Mouse (Mus musculus) embryonic facial prominence, embryonic 15.5 days (tissue): ENCODE results near the gene E130308A19Rik. TPM values are rescaled to one million over a fixed set of nuclear protein-coding genes. Genes with fewer than 3 reads are reported as not detected.

Source experiments
- ATAC-seq: fragments of 200-750 bp; cut with Nextera tagmentation; 2 replicates; pipeline ENCODE4 v1.8.0; 2017; ENCODE audit warnings: low read depth, moderate TSS enrichment; ENCODE audit not compliant: insufficient number of reproducible peaks, low FRiP score, low TSS enrichment
- H3K27ac ChIP-seq: fragments of 300-500 bp; sonication (generic); replicated peaks from 2 replicates; pipeline ENCODE4 v1.5.1; 2015; ENCODE audit warnings: mild to moderate bottlenecking, inconsistent platforms
- H3K27me3 ChIP-seq: fragments of 300-500 bp; sonication (generic); 2 replicates; pipeline ENCODE4 v1.6.1; 2015; ENCODE audit warnings: inconsistent platforms
- H3K36me3 ChIP-seq: fragments of 300-500 bp; sonication (generic); 2 replicates; pipeline ENCODE4 v1.6.1; 2015; ENCODE audit warnings: mild to moderate bottlenecking, inconsistent platforms
- H3K4me1 ChIP-seq: fragments of 300-500 bp; sonication (generic); 2 replicates; pipeline ENCODE4 v1.6.1; 2015; ENCODE audit warnings: inconsistent platforms
- H3K4me2 ChIP-seq: fragments of 300-500 bp; sonication (generic); replicated peaks from 2 replicates; pipeline ENCODE4 v1.6.1; 2015; ENCODE audit warnings: mild to moderate bottlenecking, inconsistent platforms
- H3K4me3 ChIP-seq: fragments of 300-500 bp; sonication (generic); replicated peaks from 2 replicates; pipeline ENCODE4 v1.5.1; 2015; ENCODE audit warnings: mild to moderate bottlenecking, inconsistent platforms
- H3K9ac ChIP-seq: fragments of 300-500 bp; sonication (generic); 2 replicates; pipeline ENCODE4 v1.6.1; 2015; ENCODE audit warnings: inconsistent platforms
- H3K9me3 ChIP-seq: fragments of 300-500 bp; sonication (generic); replicated peaks from 2 replicates; pipeline ENCODE4 v1.6.1; 2016; ENCODE audit warnings: inconsistent platforms
- WGBS: fragments of 180-500 bp; shearing (Covaris S2); methylation state at CpG from one replicate; pipeline ENCODE4 v1.1.7; 2015; 5-methylcytosine and 5-hydroxymethylcytosine counted together
- polyA plus RNA-seq: library from polyadenylated mRNA; unstranded; fragments of >200 nt; fragmentation: Nextera tagmentation; extraction: Ambion mirVana; gene quantifications from 2 replicates; pipeline ENCODE4 v1.2.1, GENCODE M21; 2015

E130308A19Rik gene
- polyA plus RNA-seq, 1 experiment from 2014 or later, result 18.7 TPM

DNA sequence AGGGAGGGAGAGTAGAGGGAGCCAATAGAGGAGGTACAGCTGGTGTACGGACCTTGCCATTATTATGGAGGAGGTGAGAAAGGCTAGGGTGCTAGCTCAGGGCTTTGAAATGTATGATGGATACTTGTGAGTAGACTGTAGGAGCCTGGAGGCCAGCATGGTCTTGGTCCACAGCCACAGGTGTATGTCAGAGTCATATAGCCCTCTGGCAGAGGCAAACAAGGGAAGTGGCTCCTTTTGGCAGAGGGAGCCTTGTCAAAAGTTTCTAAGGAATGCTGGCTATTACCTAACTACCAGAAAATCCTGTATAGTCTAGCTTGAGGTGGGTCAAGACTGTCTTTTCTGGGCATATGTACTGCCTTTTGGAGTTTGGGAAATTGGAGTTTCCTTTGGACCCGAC lies 14.7 kb downstream of the E130308A19Rik start:
- no peak overlapping the region for H3K4me2 ChIP-seq
- H3K9me3 ChIP-seq, result no peaks in the 10 kb centered on the region
- 87% methylated on average over 2 of the region's 2 CpGs for WGBS
- H3K27ac ChIP-seq, result no peak overlapping the region
- no peak for ATAC-seq
- no peak overlapping the region for H3K9ac ChIP-seq
- peaks cover 3% of the 10 kb centered on the region; the same call in 1 of the 2 replicates for H3K4me1 ChIP-seq
- H3K4me3 ChIP-seq, result no peak overlapping the region
- no peaks in the 10 kb centered on the region for H3K27me3 ChIP-seq
- H3K36me3 ChIP-seq, result no peaks in the 10 kb centered on the region

DNA sequence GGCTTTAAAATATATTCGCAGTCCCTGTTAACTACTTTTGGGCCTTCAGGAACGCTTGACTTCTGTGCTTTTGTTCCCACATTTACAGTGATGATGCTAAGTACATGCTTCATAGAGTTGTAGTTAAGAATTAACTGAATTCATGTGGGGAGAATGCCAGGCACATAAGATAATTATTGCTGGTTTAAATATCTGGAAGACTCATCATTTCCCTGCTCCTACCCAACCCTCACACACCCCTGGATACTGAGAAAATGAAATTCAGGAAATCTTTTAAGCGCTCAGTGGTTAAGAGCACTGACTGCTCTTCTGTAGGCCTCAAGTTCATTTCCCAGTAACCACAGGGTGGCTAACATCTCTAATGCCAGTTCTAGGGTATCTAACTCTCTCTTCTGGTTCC lies 16.0 kb downstream of the E130308A19Rik start:
- H3K9ac ChIP-seq, result no peak overlapping the region
- H3K9me3 ChIP-seq, result no peaks in the 10 kb centered on the region
- no peaks in the 10 kb centered on the region for H3K27me3 ChIP-seq
- WGBS, result 78% methylated on average over 3 of the region's 3 CpGs
- no peak for ATAC-seq
- H3K36me3 ChIP-seq, result no peaks in the 10 kb centered on the region
- H3K4me2 ChIP-seq, result no peak overlapping the region
- no peak overlapping the region for H3K27ac ChIP-seq
- no peak overlapping the region for H3K4me3 ChIP-seq
- 0 out of 2 replicates have a peak, but pooled peaks cover 3% of the 10 kb centered on the region for H3K4me1 ChIP-seq

DNA sequence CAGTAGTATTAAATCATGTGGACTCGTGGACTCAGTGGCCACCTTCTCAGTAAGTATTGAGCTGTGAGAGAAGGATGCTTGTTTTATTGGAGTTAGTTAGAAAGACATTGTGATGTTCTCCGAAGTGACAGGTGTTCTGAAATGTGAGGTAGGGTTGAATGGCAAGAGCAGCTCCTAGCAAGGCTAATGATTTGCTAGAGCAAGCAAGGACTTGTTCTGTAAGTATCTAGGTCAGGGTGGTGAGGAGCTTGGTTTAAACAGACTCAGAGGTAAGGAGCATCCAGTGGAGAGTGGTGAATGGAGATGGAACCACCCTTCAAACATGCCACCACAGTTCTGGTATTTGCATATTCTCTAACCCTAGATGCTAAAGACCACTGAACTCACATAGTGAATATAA lies 16.6 kb downstream of the E130308A19Rik start:
- 0 out of 2 replicates have a peak, but pooled peaks cover 3% of the 10 kb centered on the region for H3K4me1 ChIP-seq
- no peak overlapping the region for H3K9ac ChIP-seq
- H3K27ac ChIP-seq, result no peak overlapping the region
- H3K4me2 ChIP-seq, result no peak overlapping the region
- no peaks in the 10 kb centered on the region for H3K27me3 ChIP-seq
- no peaks in the 10 kb centered on the region for H3K36me3 ChIP-seq
- WGBS, result 64% methylated on average over 2 of the region's 2 CpGs
- H3K4me3 ChIP-seq, result no peak overlapping the region
- ATAC-seq, result no peak
- H3K9me3 ChIP-seq, result no peaks in the 10 kb centered on the region

DNA sequence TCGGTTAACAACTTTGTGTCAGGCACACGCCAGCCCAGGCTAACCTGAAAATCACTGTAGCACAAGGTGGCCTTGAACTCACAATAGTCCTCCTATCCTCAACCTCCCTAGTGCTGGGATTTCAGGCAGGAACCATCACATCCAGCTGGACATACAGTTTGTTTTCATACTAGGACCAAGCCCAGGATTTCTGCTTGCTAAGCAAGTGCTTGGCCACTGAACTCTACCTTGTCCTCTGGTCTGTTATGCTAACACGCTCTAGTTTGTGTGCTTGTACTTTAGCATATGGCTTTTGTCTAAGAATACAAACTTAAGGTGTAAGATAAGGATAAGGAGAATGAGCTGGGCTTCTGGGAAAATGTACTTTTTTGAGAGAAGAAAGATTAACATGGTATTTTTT lies 18.4 kb downstream of the E130308A19Rik start:
- Histone ChIP-seq H3K36me3 (no peaks in the 10 kb centered on the region), H3K27ac (no peak overlapping the region), H3K4me2 (no peak overlapping the region), H3K4me1 (no peaks in the 10 kb centered on the region), H3K27me3 (no peaks in the 10 kb centered on the region), H3K9me3 (no peaks in the 10 kb centered on the region), H3K4me3 (no peak overlapping the region), H3K9ac (no peak overlapping the region)
- ATAC-seq, result no peak
- 88% methylated on average over 3 of the region's 3 CpGs for WGBS

DNA sequence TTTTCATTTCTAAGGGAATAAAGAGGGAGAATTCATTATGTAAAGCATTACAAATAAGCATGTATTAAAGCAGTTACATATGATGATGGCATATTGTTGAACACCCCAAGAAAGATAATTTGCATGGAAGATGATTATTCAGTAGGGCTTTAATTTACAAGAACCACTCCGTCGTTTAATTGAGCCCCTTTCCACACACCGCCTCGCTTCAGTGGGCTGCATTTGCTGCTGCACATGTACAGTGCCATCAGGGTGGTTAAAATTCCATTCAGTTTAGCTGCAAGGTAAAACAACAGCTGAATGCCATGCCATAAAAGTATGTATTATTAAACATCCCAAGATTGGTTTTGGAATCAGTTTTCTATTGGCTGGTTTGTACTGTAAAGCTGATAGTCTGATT lies 19.0 kb downstream of the E130308A19Rik start:
- Histone ChIP-seq H3K9ac (no peak overlapping the region), H3K4me2 (no peak overlapping the region), H3K27me3 (no peaks in the 10 kb centered on the region), H3K27ac (no peak overlapping the region), H3K4me3 (no peak overlapping the region), H3K9me3 (no peaks in the 10 kb centered on the region), H3K36me3 (no peaks in the 10 kb centered on the region), H3K4me1 (no peaks in the 10 kb centered on the region)
- no peak for ATAC-seq
- 70% methylated on average over 4 of the region's 4 CpGs for WGBS

DNA sequence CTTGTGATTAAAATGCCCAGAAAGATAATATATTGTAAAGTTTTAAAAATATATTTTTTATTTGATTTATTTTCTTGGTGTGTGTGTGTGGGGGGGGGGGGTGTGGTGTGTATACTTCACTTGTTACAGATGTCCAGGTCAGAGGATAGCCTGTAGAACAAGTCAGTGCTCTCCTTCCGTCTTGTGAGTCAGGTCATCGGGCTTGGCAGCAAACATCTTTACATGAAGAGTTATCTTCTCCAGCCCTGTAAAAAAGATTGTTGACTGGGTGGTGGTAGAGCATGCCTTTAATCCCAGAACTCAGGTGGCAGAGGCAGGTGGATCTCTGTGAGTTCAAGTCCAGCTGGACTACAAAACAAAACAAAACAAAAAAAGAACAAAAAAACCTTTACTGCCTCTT lies 19.6 kb downstream of the E130308A19Rik start:
- Histone ChIP-seq H3K4me2 (no peak overlapping the region), H3K4me1 (no peaks in the 10 kb centered on the region), H3K4me3 (no peak overlapping the region), H3K9ac (no peak overlapping the region), H3K27me3 (no peaks in the 10 kb centered on the region), H3K27ac (no peak overlapping the region), H3K36me3 (no peaks in the 10 kb centered on the region), H3K9me3 (no peaks in the 10 kb centered on the region)
- WGBS, result 91% methylated on average over 2 of the region's 2 CpGs
- ATAC-seq, result no peak

DNA sequence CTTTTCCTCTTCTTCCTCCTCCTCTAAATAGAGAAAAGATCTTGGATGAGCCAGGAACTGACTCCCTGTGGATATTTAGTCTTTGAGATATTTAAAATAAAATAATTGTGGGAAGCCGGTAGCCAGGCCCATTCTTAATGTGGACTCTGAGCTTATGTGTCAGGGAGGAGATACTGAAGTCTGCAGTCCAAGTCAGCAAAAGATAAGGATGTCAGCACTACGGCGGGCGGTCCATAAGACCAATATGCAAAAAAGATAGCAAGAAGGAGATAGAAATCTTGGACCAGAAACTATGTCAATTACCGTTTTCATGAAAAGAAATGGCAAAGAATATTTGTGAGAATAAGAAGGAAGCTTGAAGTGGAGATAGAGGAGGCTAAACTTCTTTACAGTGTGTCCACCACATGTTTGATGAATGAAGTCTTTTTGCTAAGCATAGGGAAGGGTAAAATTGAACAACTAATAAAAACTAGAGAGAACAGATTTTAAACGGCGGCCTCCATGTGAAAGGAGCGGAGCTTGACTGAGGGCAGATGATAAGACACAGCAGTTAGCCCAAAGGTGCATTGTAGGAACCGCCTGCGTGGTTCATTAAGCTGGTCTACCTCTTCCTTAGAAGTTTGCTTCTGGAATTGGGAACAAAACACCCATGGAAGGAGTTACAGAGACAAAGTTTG lies 20.1 kb downstream of the E130308A19Rik start:
- no peaks in the 10 kb centered on the region for H3K36me3 ChIP-seq
- H3K9me3 ChIP-seq, result no peaks in the 10 kb centered on the region
- H3K4me3 ChIP-seq, result no peak overlapping the region
- H3K4me1 ChIP-seq, result no peaks in the 10 kb centered on the region
- H3K9ac ChIP-seq, result no peak overlapping the region
- no peak overlapping the region for H3K27ac ChIP-seq
- WGBS, result 95% methylated on average over 10 of the region's 10 CpGs
- no peaks in the 10 kb centered on the region for H3K27me3 ChIP-seq
- ATAC-seq, result no peak
- H3K4me2 ChIP-seq, result no peak overlapping the region

DNA sequence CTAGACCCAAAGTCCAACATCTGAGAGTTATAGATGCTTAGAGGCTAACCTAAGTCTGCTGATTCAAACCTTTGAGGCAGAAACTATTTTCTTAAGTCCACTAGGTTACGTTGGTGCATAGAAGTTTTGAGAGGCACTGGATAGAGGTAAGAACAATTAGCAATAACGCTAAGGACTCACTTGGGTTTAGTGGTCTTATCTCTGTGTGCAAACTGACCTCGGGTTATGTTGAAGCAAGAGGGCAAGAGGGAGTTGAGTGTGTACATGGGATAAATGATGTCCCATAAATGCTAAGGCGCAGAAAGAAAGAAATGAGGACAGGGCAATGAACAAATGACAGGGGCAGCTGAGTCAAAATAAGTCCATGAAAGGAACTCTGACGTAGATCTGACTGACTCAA lies 23.1 kb downstream of the E130308A19Rik start:
- H3K4me1 ChIP-seq, result no peaks in the 10 kb centered on the region
- H3K9ac ChIP-seq, result no peak overlapping the region
- H3K27me3 ChIP-seq, result no peaks in the 10 kb centered on the region
- no peak for ATAC-seq
- H3K27ac ChIP-seq, result no peak overlapping the region
- H3K4me2 ChIP-seq, result no peak overlapping the region
- no peaks in the 10 kb centered on the region for H3K9me3 ChIP-seq
- 90% methylated on average over 5 of the region's 5 CpGs for WGBS
- H3K4me3 ChIP-seq, result no peak overlapping the region
- H3K36me3 ChIP-seq, result no peaks in the 10 kb centered on the region

DNA sequence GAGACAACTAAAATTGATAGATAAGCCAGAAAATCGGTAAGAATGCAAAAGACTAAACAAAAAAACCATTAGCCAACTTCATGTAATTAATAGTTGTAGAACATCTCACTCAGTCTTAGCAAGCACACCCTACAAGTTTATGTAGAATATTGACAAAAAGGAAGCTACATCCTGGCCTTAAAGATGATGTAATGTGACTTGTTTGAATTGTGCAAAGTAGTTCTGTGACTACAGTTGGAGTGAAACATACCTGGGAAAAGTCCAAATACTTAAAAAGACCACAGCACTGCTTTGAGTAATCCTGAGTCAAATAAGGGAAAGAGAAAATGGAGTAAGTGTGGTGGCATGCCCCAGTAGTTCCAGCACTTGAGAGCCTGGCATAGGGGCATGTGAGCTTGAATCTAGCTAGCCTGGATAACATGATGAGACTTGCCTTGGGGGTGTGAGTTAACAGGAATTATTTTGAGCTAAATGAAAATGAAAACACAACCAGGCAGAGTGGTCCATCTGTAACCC lies 26.2 kb downstream of the E130308A19Rik start:
- no peak overlapping the region for H3K9ac ChIP-seq
- no peak for ATAC-seq
- no peaks in the 10 kb centered on the region for H3K36me3 ChIP-seq
- no peaks in the 10 kb centered on the region for H3K4me1 ChIP-seq
- H3K4me2 ChIP-seq, result no peak overlapping the region
- H3K27me3 ChIP-seq, result no peaks in the 10 kb centered on the region
- no peaks in the 10 kb centered on the region for H3K9me3 ChIP-seq
- no peak overlapping the region for H3K4me3 ChIP-seq
- WGBS, result 71% methylated on average over 1 of the region's 1 CpGs
- no peak overlapping the region for H3K27ac ChIP-seq

DNA sequence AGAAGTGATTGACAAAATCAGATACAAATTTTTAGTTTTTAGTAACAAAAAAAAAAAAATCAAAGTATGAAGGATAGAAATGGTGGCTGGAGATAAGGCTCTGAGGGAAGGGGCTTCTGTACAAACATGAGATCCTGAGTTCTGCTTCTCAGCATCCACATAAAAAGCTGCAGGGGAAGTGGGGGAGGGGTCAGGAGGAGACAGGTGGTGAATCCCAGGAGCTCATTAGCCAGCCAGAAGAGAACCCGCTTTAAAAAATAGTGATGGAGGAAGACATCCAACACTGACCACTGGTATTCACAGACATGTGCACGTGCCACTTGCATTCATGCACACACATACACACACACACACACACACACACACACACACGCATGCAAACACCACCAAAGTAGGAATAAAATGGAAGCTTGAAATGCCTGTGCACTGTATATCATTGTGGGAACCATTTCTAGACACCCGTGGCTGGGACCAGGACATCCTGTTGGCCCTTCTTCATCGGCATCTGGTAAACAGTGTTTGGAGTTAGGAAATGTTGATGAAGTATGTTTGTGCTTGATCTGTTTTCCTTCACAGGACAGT lies 30.1 kb downstream of the E130308A19Rik start:
- no peaks in the 10 kb centered on the region for H3K4me1 ChIP-seq
- H3K36me3 ChIP-seq, result no peaks in the 10 kb centered on the region
- no peak overlapping the region for H3K9ac ChIP-seq
- no peak overlapping the region for H3K4me2 ChIP-seq
- H3K27ac ChIP-seq, result no peak overlapping the region
- no peaks in the 10 kb centered on the region for H3K9me3 ChIP-seq
- no peak overlapping the region for H3K4me3 ChIP-seq
- H3K27me3 ChIP-seq, result no peaks in the 10 kb centered on the region
- ATAC-seq, result no peak
- 75% methylated on average over 5 of the region's 5 CpGs for WGBS

DNA sequence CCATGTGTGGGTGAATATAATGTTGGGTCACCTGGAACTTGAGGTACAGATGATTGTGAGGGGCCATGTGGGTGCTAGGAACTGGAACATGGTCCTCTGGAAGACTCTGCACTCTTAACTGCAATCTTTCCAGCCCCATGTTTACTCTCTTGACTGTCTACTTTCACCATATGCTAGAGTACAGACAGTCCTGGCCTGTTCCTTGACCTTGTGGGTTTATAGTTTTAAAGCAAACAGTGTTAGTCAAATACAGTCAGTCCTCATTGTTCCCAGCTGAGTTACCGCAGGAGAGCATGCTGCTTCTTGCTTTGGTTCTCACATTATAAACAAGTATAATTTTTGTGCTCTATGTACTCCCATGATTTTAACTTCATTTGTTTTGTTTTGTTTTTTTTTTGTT lies 36.2 kb downstream of the E130308A19Rik start:
- Histone ChIP-seq H3K27ac (no peak overlapping the region), H3K4me3 (no peak overlapping the region), H3K27me3 (no peaks in the 10 kb centered on the region), H3K4me2 (no peak overlapping the region), H3K9ac (no peak overlapping the region), H3K36me3 (no peaks in the 10 kb centered on the region), H3K4me1 (0 out of 2 replicates have a peak, but pooled peaks cover 3% of the 10 kb centered on the region), H3K9me3 (no peaks in the 10 kb centered on the region)
- ATAC-seq, result no peak
- 87% methylated on average over 1 of the region's 1 CpGs for WGBS

DNA sequence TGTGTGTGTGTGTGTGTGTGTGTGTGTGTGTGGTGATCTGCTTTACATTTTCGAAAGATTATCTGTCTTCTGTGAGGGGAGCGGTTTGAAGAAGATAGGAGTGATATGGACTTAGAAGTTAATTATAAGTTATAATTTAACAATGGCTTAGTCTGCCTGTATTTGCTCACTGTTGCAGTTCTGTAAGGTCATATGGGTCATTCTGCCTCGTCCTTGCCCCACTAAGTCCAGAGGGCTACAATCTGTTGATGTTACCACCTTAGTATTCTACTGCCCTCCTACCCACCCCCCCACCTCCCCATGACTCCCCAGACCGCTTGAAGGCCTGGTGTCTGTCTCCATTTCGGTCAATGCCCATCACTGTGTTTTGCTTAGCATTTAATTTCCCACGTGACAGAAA lies 37.4 kb downstream of the E130308A19Rik start:
- Histone ChIP-seq H3K4me1 (0 out of 2 replicates have a peak, but pooled peaks cover 3% of the 10 kb centered on the region), H3K9me3 (no peaks in the 10 kb centered on the region), H3K4me3 (no peak overlapping the region), H3K36me3 (no peaks in the 10 kb centered on the region), H3K27me3 (no peaks in the 10 kb centered on the region), H3K4me2 (no peak overlapping the region), H3K27ac (no peak overlapping the region), H3K9ac (no peak overlapping the region)
- ATAC-seq, result no peak
- 89% methylated on average over 6 of the region's 6 CpGs for WGBS
